Mouse (Mus musculus): ENCODE data around the gene Tada2a. TPM values are rescaled to one million over a fixed set of nuclear protein-coding genes. Genes with fewer than 3 reads are reported as not detected.

Gene Tada2a
- polyA plus RNA-seq, 1 experiment from 2014 or later = 31.6 TPM

GRCm38 (mm10) chr11:84081901-84082300, 47.5 kb downstream of the Tada2a start:
- no peaks in the 10 kb centered on the region for H3K27me3 ChIP-seq (ENCODE audit: control insufficient read depth, insufficient read depth, low read depth, low read length)
- H3K9me3 ChIP-seq (ENCODE audit: control insufficient read depth, low read length) = no peaks in the 10 kb centered on the region
- H3K9ac ChIP-seq (ENCODE audit: low read length) = no peak overlapping the region
- H3K4me2 ChIP-seq (ENCODE audit: low read depth, low read length) = no peak overlapping the region
- WGBS = 88% methylated on average over 5 of the region's 5 CpGs
- no peak for ATAC-seq (ENCODE audit: low read depth)
- no peak overlapping the region for H3K4me3 ChIP-seq (ENCODE audit: low read length)
- peaks cover 17% of the 10 kb centered on the region for H3K36me3 ChIP-seq (ENCODE audit: control insufficient read depth, insufficient read depth, low read length)
- peaks cover 14% of the 10 kb centered on the region; the same call in 1 of the 2 replicates for H3K4me1 ChIP-seq (replicated peaks; ENCODE audit: control insufficient read depth, insufficient read depth, low read length)
- no peak overlapping the region for H3K27ac ChIP-seq (ENCODE audit: low read length)

GRCm38 (mm10) chr11:84080327-84080726, 49.1 kb downstream of the Tada2a start:
- no peak overlapping the region for H3K4me3 ChIP-seq (ENCODE audit: low read length)
- H3K27ac ChIP-seq (ENCODE audit: low read length) = peak overlapping the region; percentile 57
- H3K36me3 ChIP-seq (ENCODE audit: control insufficient read depth, insufficient read depth, low read length) = peaks cover 12% of the 10 kb centered on the region
- H3K9me3 ChIP-seq (ENCODE audit: control insufficient read depth, low read length) = no peaks in the 10 kb centered on the region
- H3K4me1 ChIP-seq (replicated peaks; ENCODE audit: control insufficient read depth, insufficient read depth, low read length) = peaks cover 19% of the 10 kb centered on the region; the same call in 1 of the 2 replicates
- WGBS = 73% methylated on average over 3 of the region's 3 CpGs
- H3K9ac ChIP-seq (ENCODE audit: low read length) = no peak overlapping the region
- peak; percentile 21; the same call in 1 of the 2 replicates for ATAC-seq (ENCODE audit: low read depth)
- H3K4me2 ChIP-seq (ENCODE audit: low read depth, low read length) = no peak overlapping the region
- no peaks in the 10 kb centered on the region for H3K27me3 ChIP-seq (ENCODE audit: control insufficient read depth, insufficient read depth, low read depth, low read length)

- peaks cover 12% of the 10 kb centered on the region for H3K36me3 ChIP-seq (ENCODE audit: control insufficient read depth, insufficient read depth, low read length)
- H3K9me3 ChIP-seq (ENCODE audit: control insufficient read depth, low read length) = no peaks in the 10 kb centered on the region
- no peak overlapping the region for H3K9ac ChIP-seq (ENCODE audit: low read length)
- no peak overlapping the region for H3K4me2 ChIP-seq (ENCODE audit: low read depth, low read length)
- no peaks in the 10 kb centered on the region for H3K27me3 ChIP-seq (ENCODE audit: control insufficient read depth, insufficient read depth, low read depth, low read length)
- peak overlapping the region; percentile 57 for H3K27ac ChIP-seq (ENCODE audit: low read length)
- ATAC-seq (ENCODE audit: low read depth) = peak; percentile 62
- no peak overlapping the region for H3K4me3 ChIP-seq (ENCODE audit: low read length)
- peaks cover 19% of the 10 kb centered on the region; the same call in 1 of the 2 replicates for H3K4me1 ChIP-seq (replicated peaks; ENCODE audit: control insufficient read depth, insufficient read depth, low read length)
- WGBS = 54% methylated on average over 4 of the region's 4 CpGs
These were observed 49.5 kb downstream of the Tada2a start for GRCm38 (mm10) chr11:84079887-84080286.

GRCm38 (mm10) chr11:84079361-84079760, 50.0 kb downstream of the Tada2a start:
- Histone ChIP-seq H3K4me3 (ENCODE audit: low read length) (no peak overlapping the region), H3K27me3 (ENCODE audit: control insufficient read depth, insufficient read depth, low read depth, low read length) (no peaks in the 10 kb centered on the region), H3K4me1 (replicated peaks; ENCODE audit: control insufficient read depth, insufficient read depth, low read length) (peaks cover 21% of the 10 kb centered on the region), H3K4me2 (ENCODE audit: low read depth, low read length) (no peak overlapping the region), H3K27ac (ENCODE audit: low read length) (peak overlapping the region; percentile 48), H3K9ac (ENCODE audit: low read length) (no peak overlapping the region), H3K36me3 (ENCODE audit: control insufficient read depth, insufficient read depth, low read length) (peaks cover 12% of the 10 kb centered on the region), H3K9me3 (ENCODE audit: control insufficient read depth, low read length) (no peaks in the 10 kb centered on the region)
- 62% methylated on average over 11 of the region's 11 CpGs for WGBS
- peak; percentile 45 for ATAC-seq (ENCODE audit: low read depth)

- Histone ChIP-seq H3K9ac (ENCODE audit: low read length) (no peak overlapping the region), H3K36me3 (ENCODE audit: control insufficient read depth, insufficient read depth, low read length) (peaks cover 11% of the 10 kb centered on the region), H3K27ac (ENCODE audit: low read length) (0 out of 2 replicates have a peak overlapping the region, but pooled peaks have one; percentile 7), H3K27me3 (ENCODE audit: control insufficient read depth, insufficient read depth, low read depth, low read length) (no peaks in the 10 kb centered on the region), H3K4me3 (ENCODE audit: low read length) (no peak overlapping the region), H3K4me1 (replicated peaks; ENCODE audit: control insufficient read depth, insufficient read depth, low read length) (peaks cover 28% of the 10 kb centered on the region), H3K9me3 (ENCODE audit: control insufficient read depth, low read length) (no peaks in the 10 kb centered on the region), H3K4me2 (ENCODE audit: low read depth, low read length) (no peak overlapping the region)
- WGBS = 76% methylated on average over 9 of the region's 9 CpGs
- ATAC-seq (ENCODE audit: low read depth) = no peak
These were observed 50.8 kb downstream of the Tada2a start for GRCm38 (mm10) chr11:84078601-84079000.

- Histone ChIP-seq H3K27me3 (ENCODE audit: control insufficient read depth, insufficient read depth, low read depth, low read length) (no peaks in the 10 kb centered on the region), H3K27ac (ENCODE audit: low read length) (no peak overlapping the region)
- ATAC-seq (ENCODE audit: low read depth) = peak; percentile 74
These were observed 52.4 kb downstream of the Tada2a start for GRCm38 (mm10) chr11:84077008-84077407.

GRCm38 (mm10) chr11:84073816-84074764, 55.3 kb downstream of the Tada2a start:
- Histone ChIP-seq H3K4me1 (replicated peaks; ENCODE audit: control insufficient read depth, insufficient read depth, low read length) (peaks cover 27% of the 10 kb centered on the region), H3K36me3 (ENCODE audit: control insufficient read depth, insufficient read depth, low read length) (0 out of 2 replicates have a peak, but pooled peaks cover 2% of the 10 kb centered on the region), H3K27me3 (ENCODE audit: control insufficient read depth, insufficient read depth, low read depth, low read length) (no peaks in the 10 kb centered on the region), H3K4me3 (ENCODE audit: low read length) (no peak overlapping the region), H3K4me2 (ENCODE audit: low read depth, low read length) (no peak overlapping the region), H3K9me3 (ENCODE audit: control insufficient read depth, low read length) (no peaks in the 10 kb centered on the region), H3K27ac (ENCODE audit: low read length) (peak overlapping the region; percentile 74), H3K9ac (ENCODE audit: low read length) (no peak overlapping the region)
- ATAC-seq (ENCODE audit: low read depth) = peak; percentile 55
- 36% methylated on average over 7 of the region's 7 CpGs for WGBS

More at GRCm38 (mm10) chr11:84077008-84077407, 52.4 kb downstream of the Tada2a start:
- peaks cover 39% of the 10 kb centered on the region for H3K4me1 ChIP-seq (replicated peaks; ENCODE audit: control insufficient read depth, insufficient read depth, low read length)
- H3K36me3 ChIP-seq (ENCODE audit: control insufficient read depth, insufficient read depth, low read length) = peaks cover 4% of the 10 kb centered on the region
- H3K4me2 ChIP-seq (ENCODE audit: low read depth, low read length) = no peak overlapping the region
- H3K4me3 ChIP-seq (ENCODE audit: low read length) = no peak overlapping the region
- 52% methylated on average over 2 of the region's 2 CpGs for WGBS
- H3K9me3 ChIP-seq (ENCODE audit: control insufficient read depth, low read length) = no peaks in the 10 kb centered on the region
- H3K9ac ChIP-seq (ENCODE audit: low read length) = no peak overlapping the region

GRCm38 (mm10) chr11:84072904-84073651, 56.3 kb downstream of the Tada2a start:
- Histone ChIP-seq H3K4me2 (ENCODE audit: low read depth, low read length) (no peak overlapping the region), H3K36me3 (ENCODE audit: control insufficient read depth, insufficient read depth, low read length) (no peaks in the 10 kb centered on the region), H3K27ac (ENCODE audit: low read length) (peak overlapping the region; percentile 74), H3K9ac (ENCODE audit: low read length) (no peak overlapping the region), H3K9me3 (ENCODE audit: control insufficient read depth, low read length) (no peaks in the 10 kb centered on the region), H3K27me3 (ENCODE audit: control insufficient read depth, insufficient read depth, low read depth, low read length) (no peaks in the 10 kb centered on the region), H3K4me1 (replicated peaks; ENCODE audit: control insufficient read depth, insufficient read depth, low read length) (peaks cover 27% of the 10 kb centered on the region), H3K4me3 (ENCODE audit: low read length) (no peak overlapping the region)
- WGBS = 38% methylated on average over 9 of the region's 9 CpGs
- peak; percentile 27; the same call in 1 of the 2 replicates for ATAC-seq (ENCODE audit: low read depth)

- 17% methylated on average over 11 of the region's 11 CpGs for WGBS
- Histone ChIP-seq H3K36me3 (ENCODE audit: control insufficient read depth, insufficient read depth, low read length) (no peaks in the 10 kb centered on the region), H3K4me3 (ENCODE audit: low read length) (peak within 1 kb of the TSS; percentile 73), H3K4me2 (ENCODE audit: low read depth, low read length) (peak within 1 kb of the TSS; percentile 93), H3K9ac (ENCODE audit: low read length) (peak within 1 kb of the TSS; percentile 78), H3K4me1 (replicated peaks; ENCODE audit: control insufficient read depth, insufficient read depth, low read length) (peaks cover 27% of the 10 kb centered on the region), H3K9me3 (ENCODE audit: control insufficient read depth, low read length) (no peaks in the 10 kb centered on the region), H3K27ac (ENCODE audit: low read length) (peak within 1 kb of the TSS; percentile 86), H3K27me3 (ENCODE audit: control insufficient read depth, insufficient read depth, low read depth, low read length) (no peaks in the 10 kb centered on the region; the same call in 1 of the 2 replicates)
- no peak for ATAC-seq (ENCODE audit: low read depth)
These were observed 60.4 kb downstream of the Tada2a start, which contains the start of gene Dusp14 for GRCm38 (mm10) chr11:84069034-84069370. Gene Dusp14, minus strand, starts transcription at chr11:84069261.
